Mouse (Mus musculus): ENCODE results near the gene Acss1. TPM values are rescaled to one million over a fixed set of nuclear protein-coding genes. Genes with fewer than 3 reads are reported as not detected.

The Acss1 gene
- total RNA-seq, 4 experiments from 2014 or later: 17.3 to 20.6 (median 18.0) TPM

GRCm38 (mm10) chr2:150569847-150570590 is 98.3 kb downstream of the Acss1 start, which contains the start of gene Cst7:
Cst7 (plus strand) TSS chr2:150570415.
- no peak for DNase-seq

Other genes starting within 250 kb of the Acss1 start
- 1 to 10 TPM; 6.7 to 9.1 (median 7.5) TPM for gene Zfp442, start 217.0 kb downstream of the Acss1 start, total RNA-seq (2022)
- gene Zfp345, start 183.4 kb downstream of the Acss1 start, total RNA-seq (2022): 1 to 10 TPM; 1.6 to 2.4 (median 1.8) TPM
- under 1 TPM in 1 of 4 experiments, not detected in 3; 0.37 TPM for gene Cst7, start 98.1 kb downstream of the Acss1 start, total RNA-seq (2022)
- gene Apmap, start 59.9 kb downstream of the Acss1 start, total RNA-seq (2022): 100 to 1,000 TPM in 2 of 4 experiments, 10 to 100 TPM in 2; 83.0 to 114 (median 103) TPM
- not detected for gene Vsx1, start 20.9 kb upstream of the Acss1 start, total RNA-seq (2022)
- 1 to 10 TPM; 6.4 to 9.8 (median 8.7) TPM for gene Entpd6, start 80.5 kb upstream of the Acss1 start, total RNA-seq (2022)
- gene Pygb, start 118.2 kb upstream of the Acss1 start, total RNA-seq (2022): 10 to 100 TPM; 42.0 to 71.6 (median 58.0) TPM
- gene Abhd12, start 236.2 kb upstream of the Acss1 start, total RNA-seq (2022): 100 to 1,000 TPM in 1 of 4 experiments, 10 to 100 TPM in 3; 76.1 to 111 (median 90.2) TPM
- gene Gins1, start 236.9 kb upstream of the Acss1 start, total RNA-seq (2022): 1 to 10 TPM; 2.4 to 2.7 (median 2.6) TPM